Mouse (Mus musculus): Measurements from ENCODE around the gene Mapkapk2.
"Not testable (repeated sequence)": the region's sequence is repeated elsewhere in the genome, so short reads cannot be mapped to it uniquely, and the experiment has no call there.

The Mapkapk2 gene

GRCm38 (mm10) chr1:131097700-131098094 is at the start of gene Mapkapk2:
Mapkapk2 (minus strand) TSS chr1:131097826.
- DNase-seq, result peak; percentile 92 to 96

DNA sequence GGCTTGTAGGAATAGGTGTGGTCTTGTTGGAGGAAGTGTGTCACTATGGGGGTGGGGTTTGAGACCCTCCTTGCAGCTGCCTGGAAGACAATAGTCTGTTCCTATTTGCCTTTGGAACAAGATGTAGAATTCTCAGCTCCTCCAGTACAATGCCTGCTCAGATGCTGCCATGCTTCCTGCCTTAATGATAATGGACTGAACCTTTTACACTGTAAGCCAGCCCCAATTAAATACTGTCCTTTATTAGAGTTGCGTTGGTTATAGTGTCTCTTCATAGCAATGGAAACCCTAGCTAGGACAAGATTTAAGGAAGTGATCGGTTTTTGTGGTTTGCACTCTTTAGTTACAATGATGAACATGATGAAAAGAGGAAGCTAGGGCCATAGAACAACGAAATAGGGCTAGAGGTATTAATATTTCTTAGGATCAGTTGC is 48.6 kb upstream of the Mapkapk2 start:
- DNase-seq, result no peak

- not testable (repeated sequence) for DNase-seq
These were observed 47.6 kb upstream of the Mapkapk2 start for GRCm38 (mm10) chr1:131145222-131145621.

GRCm38 (mm10) chr1:131142472-131142871 is 44.8 kb upstream of the Mapkapk2 start:
- DNase-seq, result no peak

GRCm38 (mm10) chr1:131141449-131141848 is 43.8 kb upstream of the Mapkapk2 start:
- DNase-seq, result no peak

DNA sequence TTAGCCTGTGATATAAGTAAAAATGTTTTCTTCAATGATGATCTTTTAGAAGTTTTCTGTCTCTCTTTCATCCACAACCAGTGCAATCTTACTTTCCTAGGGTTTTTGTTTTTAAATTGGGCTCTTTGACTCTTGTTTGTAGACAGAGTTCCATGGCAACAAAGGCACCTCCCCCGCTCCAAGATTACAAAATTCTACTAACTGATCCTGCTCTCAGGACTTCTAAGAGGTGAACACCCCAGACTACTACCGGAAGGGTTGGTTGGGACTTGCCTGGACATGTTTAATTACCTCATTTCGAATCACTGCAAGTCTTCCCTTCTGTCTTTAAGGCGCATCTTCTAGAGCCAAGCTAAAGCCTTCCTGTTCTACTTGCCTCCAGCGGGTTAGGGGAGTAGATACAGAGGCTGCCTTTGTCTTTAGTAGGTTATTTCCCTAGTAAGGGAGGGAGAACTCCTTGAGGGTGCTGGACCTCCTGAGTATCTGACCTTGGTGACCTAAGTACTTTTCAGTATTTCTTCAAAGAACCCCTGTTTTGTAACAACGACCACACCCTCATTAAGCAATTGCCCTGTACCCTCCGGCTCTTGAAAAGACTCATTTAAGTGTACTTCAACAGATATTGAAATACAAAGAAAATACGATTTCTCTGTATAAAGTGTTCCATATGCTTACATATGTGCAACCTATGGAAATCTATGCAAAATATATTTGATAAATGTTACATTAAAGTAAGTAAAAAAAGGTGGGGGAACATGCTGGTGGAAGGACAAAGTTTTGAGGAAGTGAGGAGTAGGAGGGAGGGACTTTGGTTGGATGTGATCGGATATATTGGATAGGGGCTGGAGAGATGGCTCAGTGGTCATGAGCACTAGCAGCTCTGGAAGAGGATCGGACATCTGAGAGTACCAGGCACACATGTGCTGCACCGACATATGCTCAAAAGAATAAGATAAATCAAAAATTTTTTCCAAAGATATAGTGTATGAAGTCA is 41.8 kb upstream of the Mapkapk2 start:
- no peak for DNase-seq

GRCm38 (mm10) chr1:131138191-131139016 is 40.8 kb upstream of the Mapkapk2 start, which contains the start of gene Dyrk3:
Dyrk3 (minus strand) TSS chr1:131138340.
- DNase-seq, result peak; percentile 88 to 92

- DNase-seq, result peak in 1 of 2 experiments; percentile 38
These were observed 40.1 kb upstream of the Mapkapk2 start for GRCm38 (mm10) chr1:131137717-131138118.

GRCm38 (mm10) chr1:131137111-131137510 is 39.5 kb upstream of the Mapkapk2 start:
- DNase-seq, result no peak

DNA sequence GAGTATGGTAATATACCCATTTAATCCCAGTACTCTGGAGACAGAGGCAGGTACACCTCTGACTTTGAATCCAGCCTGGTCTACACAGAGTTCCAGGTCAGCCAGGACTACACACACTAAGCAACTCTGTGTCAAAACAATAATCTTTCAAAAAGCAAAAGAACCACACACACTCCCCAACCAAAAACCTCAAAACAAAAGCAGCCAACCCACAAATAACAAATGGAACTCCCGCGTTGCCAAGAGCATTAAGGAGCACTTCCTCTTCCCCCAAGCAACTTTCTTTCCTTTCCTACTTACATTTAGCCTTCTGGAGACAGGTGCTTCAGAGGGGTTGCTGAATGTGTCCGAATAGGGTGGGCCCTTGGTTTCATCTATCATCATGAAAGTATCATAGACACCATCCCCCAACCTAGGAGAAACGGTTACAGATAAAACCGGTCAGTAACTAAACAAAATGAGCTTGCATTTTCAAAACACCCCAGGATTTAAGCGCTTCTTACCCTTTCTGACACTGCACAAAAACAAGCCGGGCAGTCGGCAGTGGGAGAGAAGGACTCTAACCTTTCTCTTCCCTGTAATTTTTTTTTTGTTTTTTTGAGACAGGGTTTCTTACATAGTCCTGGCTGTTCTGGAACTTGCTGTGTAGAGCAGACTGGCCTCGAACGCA is 38.5 kb upstream of the Mapkapk2 start:
- no peak for DNase-seq

DNA sequence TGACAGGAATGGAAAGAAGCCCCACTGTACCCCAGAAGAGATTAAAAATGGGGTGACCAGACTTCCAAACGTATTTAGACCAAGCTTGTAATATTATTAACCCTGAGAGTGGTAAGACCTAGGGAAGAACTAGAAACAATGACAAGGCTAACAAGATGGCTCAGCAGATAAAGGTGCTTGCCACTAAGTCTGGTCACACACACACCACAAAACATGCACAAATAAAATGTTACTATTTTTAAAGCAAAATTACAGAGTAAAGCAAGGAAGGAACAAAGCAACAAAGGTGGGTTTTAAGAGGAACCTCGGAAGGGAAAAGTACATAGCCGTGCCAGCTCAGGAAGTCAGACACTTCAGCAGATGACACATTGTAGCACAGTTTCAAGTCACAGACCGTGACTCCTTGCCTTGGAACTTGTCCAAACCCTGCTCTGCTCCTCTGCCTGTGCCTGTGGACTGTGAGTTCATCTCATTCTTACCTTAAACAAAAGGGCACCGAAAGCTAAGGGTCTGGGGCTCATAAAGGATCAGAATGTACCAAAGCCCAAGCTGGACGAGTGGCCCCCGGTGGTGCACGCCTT is 37.4 kb upstream of the Mapkapk2 start:
- peak; percentile 43 to 49 for DNase-seq

DNA sequence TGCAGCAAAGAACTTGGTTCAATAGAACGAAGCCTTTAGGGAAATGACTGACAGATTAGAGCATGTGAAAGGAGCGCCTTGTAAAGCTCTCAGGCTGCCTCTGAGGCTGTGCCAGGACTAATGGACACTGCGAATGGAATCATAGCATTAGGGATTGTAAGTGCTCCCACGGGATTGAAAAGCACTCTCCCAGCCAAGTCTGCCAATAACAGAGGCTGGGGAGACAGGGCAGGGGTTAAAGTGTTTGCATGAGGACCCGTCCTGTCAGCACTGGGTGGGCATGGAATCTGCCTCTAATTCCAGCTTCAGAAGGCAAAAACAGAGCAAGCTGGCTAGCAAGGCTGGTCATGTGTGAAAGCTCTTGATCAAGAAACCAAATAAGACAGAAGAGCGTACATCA is 36.6 kb upstream of the Mapkapk2 start:
- no peak for DNase-seq

DNA sequence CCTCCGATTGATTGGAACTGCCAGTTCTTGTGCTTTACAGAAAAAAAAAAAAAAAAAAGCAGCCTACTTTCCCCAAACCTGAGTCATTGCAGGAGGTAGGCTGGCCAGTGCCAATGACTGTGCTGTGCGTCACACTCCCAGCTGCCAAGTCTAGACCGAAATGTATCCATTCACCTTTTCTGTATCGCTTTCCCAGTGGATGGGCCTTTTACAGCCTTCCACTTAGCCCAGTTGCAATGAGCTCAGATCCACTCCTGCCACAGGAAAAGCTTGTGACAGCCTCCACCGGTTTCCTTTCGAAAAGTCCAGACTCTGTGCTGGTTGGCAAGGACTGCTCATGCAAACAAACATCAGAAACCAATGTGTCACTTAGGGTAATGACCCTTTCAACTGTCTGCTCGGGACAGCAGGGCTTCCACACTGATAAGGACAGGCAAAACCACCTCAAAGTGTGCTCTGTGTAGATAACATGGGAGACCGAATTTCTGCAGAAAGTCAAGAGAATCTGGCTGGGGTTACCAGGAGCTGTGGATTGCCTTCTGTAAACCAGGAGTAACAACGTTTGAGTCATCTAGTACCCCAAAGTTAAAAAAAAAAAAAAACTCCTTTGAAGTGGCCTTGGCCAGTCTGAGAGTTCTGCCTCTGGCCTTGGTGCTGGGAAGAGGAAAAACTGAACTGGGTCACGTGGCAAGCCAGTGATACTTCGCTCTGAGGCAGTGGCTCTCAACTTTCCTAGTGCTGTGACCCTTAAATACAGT is 28.5 kb upstream of the Mapkapk2 start:
- no peak for DNase-seq

GRCm38 (mm10) chr1:131123522-131124265 is 26.1 kb upstream of the Mapkapk2 start:
- no peak for DNase-seq

GRCm38 (mm10) chr1:131121987-131122386 is 24.4 kb upstream of the Mapkapk2 start:
- DNase-seq, result no peak

DNA sequence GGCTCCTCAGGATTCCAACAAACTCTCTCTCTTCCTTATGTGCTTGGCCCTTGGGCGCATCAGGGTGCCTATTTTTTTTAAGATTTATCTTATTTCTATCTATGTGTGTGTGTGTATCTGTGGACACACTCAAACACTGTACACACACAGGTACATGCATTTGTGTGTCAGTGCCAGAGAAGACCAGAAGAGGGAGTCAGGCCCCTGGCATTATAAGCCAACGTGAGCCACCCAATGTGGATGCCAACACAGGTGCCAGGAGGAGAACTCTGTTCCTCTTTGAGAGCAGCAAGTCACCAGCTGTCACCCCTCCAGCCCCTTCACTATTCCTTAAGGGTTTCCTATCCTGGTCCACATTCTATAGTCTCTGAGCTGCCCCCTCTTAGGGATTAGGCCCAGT is 21.4 kb upstream of the Mapkapk2 start:
- peak in 1 of 2 experiments; percentile 58 for DNase-seq

DNA sequence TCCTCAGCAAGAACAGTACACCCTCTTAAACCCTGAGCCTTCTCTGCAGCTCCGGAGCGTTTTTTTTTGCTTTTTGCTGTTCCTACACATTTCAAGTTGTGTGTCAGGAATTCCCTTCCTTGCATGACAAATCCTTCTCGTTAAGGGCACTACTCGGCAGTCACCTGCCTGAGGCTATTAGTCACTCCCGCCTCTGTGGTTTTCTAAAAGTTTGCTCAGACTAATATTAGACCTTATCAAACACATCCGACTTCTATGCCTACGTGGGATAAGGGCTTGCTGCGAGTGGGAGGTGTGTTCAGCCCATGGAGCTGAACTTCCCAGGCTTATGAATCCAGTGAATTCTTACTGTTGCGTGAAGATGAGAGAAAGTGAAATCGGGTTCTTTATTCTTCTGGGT is 20.9 kb upstream of the Mapkapk2 start:
- no peak for DNase-seq

- DNase-seq, result peak; percentile 52 to 70
These were observed 18.9 kb upstream of the Mapkapk2 start for GRCm38 (mm10) chr1:131116430-131117011.

GRCm38 (mm10) chr1:131115932-131116331 is 18.3 kb upstream of the Mapkapk2 start:
- peak; percentile 84 to 85 for DNase-seq

GRCm38 (mm10) chr1:131112576-131112975 is 14.9 kb upstream of the Mapkapk2 start:
- DNase-seq, result no peak
